Mouse (Mus musculus) embryo, embryonic 11.5 days (tissue): ENCODE results near the gene BC025446.
A peak's percentile ranks its signal among the peaks of the same experiment; 100 is the strongest.
"Not testable (repeated sequence)": the region's sequence is repeated elsewhere in the genome, so short reads cannot be mapped to it uniquely, and the experiment has no call there.

Experiments
- DNase-seq: peaks from one replicate; pipeline ENCODE4 v3.0.0-alpha.2; 2012; ENCODE audit warnings: low read depth, low spot score

BC025446 gene

GRCm38 (mm10) chr15:75215778-75216691 is at the start of gene BC025446:
Gene BC025446, plus strand, starts transcription at chr15:75216376.
- DNase-seq = no peak

DNA sequence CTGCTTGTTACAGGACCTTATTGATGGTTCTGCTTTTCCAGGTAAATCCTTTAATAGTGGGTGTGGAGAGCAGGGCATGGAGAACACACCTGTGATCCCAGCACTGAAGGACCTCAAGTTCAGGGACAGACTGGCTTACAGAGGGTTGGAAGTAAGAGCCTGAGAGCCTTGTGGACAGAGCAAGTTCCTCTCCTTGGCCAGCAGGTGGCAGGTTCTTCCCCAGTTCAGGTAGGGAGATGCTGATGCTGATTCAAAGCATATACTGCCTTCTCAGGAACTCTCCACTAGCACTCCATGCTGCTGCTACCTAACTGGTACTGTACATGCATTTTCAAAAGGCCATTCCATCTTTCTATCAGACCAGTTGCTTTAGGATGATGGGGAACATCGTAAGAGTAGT is 40.7 kb upstream of the BC025446 start:
- peak; percentile 5 for DNase-seq

DNA sequence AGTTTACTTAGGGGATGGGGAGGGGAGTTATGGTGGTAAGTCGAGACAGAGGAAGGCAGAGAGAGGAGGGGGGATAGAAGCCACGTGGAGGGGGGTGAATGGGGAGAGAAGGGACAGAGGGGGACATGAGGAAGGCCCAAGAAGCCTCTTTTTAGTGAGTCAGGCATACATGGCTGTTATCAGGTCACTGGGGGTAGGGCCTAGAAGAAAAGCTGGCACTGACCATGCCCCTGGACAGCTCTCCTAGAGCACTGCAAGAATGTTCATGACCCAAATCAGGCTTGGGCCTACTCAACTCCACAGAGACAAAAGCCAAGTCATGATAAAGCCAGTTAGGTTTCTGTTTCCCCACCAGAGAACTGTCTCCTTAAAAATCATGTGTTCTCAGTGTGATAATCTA is 29.9 kb upstream of the BC025446 start:
- no peak for DNase-seq

- DNase-seq = peak; percentile 1
These were observed 27.1 kb upstream of the BC025446 start for GRCm38 (mm10) chr15:75189116-75189515.

DNA sequence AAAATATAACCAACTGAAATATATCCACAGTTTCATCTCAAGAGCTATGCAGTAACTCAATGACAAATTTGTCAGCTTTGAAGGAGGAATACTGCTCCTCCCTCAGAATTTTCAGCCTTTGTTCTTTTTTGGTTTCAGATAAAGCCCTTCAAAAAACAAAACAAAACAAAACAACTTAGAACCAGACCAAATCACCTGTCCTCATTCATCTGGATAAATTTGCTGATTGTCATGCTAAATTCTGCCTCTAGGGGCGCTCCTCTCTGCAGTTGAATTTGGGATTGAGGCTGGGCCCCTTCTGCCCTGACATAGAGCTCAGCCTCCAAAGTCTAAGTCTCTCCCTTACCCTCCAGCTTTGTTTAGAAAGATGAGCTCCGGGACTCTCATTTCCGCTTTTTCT is 25.6 kb upstream of the BC025446 start:
- DNase-seq = not testable (repeated sequence)

- DNase-seq = no peak
These were observed 655 bp downstream of the BC025446 start for GRCm38 (mm10) chr15:75216831-75217230.

DNA sequence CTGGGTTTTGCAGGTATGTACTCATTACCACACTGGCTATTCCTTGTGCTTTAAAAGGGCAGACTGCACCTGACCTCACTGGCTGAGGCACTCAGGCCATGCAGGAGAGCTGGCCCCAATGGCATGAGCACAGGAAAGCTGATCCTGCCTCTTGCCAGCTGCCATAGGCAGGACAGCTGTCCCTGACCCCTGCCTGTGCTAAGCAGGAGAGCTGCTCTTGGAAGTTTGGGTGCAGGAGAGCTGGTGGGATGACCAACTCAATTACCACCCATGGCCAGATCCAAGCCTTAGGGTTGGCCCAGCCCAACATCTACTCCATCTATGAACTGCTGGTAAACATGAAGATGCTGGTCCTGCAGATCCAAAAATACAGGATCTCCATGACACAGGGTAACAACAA is 5.8 kb downstream of the BC025446 start:
- DNase-seq = no peak

- DNase-seq = no peak
These were observed 21.6 kb downstream of the BC025446 start for GRCm38 (mm10) chr15:75237736-75238288.

GRCm38 (mm10) chr15:75240558-75240957 is 24.4 kb downstream of the BC025446 start:
- DNase-seq = no peak

- DNase-seq = no peak
These were observed 26.8 kb downstream of the BC025446 start for GRCm38 (mm10) chr15:75242756-75243640.

GRCm38 (mm10) chr15:75254671-75255070 is 38.5 kb downstream of the BC025446 start:
- DNase-seq = no peak

- DNase-seq = no peak
These were observed 49.7 kb downstream of the BC025446 start for GRCm38 (mm10) chr15:75265863-75266262.

GRCm38 (mm10) chr15:75266626-75267025 is 50.5 kb downstream of the BC025446 start:
- no peak for DNase-seq

DNA sequence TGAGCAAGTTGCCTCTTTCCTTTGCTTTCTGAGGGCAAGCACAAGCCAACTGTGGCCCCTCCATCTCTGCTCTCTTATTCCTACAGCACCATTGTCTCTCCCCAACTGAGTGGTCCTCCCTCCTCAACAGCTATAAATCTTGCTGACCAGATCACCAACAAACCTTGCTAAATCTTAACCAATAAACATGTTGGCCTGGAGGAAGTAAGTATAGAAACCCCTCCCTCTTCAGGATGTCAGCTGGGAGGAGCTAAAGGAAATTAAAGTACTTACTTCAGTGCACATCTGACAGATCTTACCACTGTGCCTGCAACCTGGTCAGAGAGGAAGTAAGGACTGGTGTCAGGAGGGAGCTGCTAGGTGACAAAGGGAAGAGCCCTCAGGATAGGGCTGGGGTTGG is 51.9 kb downstream of the BC025446 start, which contains the start of gene Ly6f:
Gene Ly6f, plus strand, starts transcription at position 301 of the 400 bp plus-strand sequence.
- no peak for DNase-seq

GRCm38 (mm10) chr15:75268916-75269829 is 53.0 kb downstream of the BC025446 start:
- no peak for DNase-seq

- no peak for DNase-seq
These were observed 54.0 kb downstream of the BC025446 start for GRCm38 (mm10) chr15:75270169-75270568.

DNA sequence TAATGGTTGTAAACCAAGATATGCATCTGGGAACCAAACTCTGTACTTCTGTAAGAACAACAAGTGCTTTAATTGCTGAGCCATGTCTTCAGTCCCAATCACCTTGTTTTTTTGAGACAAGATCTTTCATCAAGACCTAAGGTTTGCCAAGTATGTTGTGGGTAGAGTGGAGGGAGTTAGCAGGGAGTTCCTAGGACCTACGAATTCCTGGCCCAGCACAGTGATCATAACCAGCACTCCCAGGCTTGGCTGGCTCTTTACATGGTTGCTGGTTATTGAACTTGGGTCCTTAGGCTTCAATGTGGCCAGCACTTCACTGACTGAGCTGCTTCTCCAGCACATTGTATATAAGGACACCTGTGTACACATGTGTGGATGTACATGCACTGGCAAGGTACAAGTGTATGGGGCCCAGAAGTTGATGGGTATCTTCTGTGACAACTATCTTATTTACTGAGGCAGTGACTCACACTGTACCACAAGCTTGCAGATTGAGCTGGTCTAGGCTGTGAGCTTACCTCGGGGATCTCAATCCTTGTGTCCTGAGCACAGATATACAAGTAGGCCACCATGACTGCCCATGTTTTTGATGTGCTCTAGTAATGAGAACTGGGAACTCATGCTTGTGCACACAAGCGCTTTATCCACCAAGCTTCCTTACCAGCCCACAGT is 54.7 kb downstream of the BC025446 start:
- no peak for DNase-seq

- no peak for DNase-seq
These were observed 55.2 kb downstream of the BC025446 start for GRCm38 (mm10) chr15:75271426-75271825.

DNA sequence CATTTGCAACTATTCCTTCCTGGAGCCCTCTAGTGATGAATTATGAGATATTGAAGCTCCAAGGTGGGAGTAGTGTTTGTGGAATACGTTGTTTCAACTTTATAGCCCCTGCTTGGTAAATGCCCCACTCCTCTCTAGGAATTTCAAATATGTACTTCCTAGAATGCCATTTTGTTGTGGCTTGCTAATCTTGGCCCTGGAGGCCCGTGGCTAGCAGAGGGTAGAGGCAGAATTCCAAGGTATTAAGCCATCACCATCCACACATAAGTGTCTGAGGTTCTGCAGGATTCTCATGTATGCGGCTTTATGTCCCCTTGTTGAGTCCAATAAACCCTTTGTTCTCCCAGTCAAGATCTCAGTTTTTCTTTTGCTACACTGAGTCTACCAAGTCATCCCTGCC is 55.7 kb downstream of the BC025446 start:
- no peak for DNase-seq
